Mouse (Mus musculus) limb, embryonic 15.5 days (tissue): ENCODE data around the gene Mark2. TPM values are rescaled to one million over a fixed set of nuclear protein-coding genes. Genes with fewer than 3 reads are reported as not detected.

Source experiments
- ATAC-seq: fragments of 200-750 bp; cut with Nextera tagmentation; 2 replicates; pipeline ENCODE4 v1.8.0; 2017; ENCODE audit warnings: low read depth, moderate TSS enrichment; ENCODE audit not compliant: insufficient number of reproducible peaks, low FRiP score, low TSS enrichment
- H3K27ac ChIP-seq: fragments of 300-500 bp; sonication (generic); 2 replicates; pipeline ENCODE4 v1.5.1; 2015; ENCODE audit warnings: moderate library complexity, mild to moderate bottlenecking, inconsistent platforms
- H3K27me3 ChIP-seq: fragments of 300-500 bp; sonication (generic); 2 replicates; pipeline ENCODE4 v1.6.1; 2015; ENCODE audit warnings: inconsistent platforms
- H3K36me3 ChIP-seq: fragments of 300-500 bp; sonication (generic); 2 replicates; pipeline ENCODE4 v1.6.1; 2015; ENCODE audit warnings: inconsistent platforms
- H3K4me1 ChIP-seq: fragments of 300-500 bp; sonication (generic); 2 replicates; pipeline ENCODE4 v1.6.1; 2015; ENCODE audit warnings: inconsistent platforms
- H3K4me2 ChIP-seq: fragments of 300-500 bp; sonication (generic); 2 replicates; pipeline ENCODE4 v1.6.1; 2015; ENCODE audit warnings: mild to moderate bottlenecking, inconsistent platforms
- H3K4me3 ChIP-seq: fragments of 300-500 bp; sonication (generic); 2 replicates; pipeline ENCODE4 v1.5.1; 2015; ENCODE audit warnings: mild to moderate bottlenecking, inconsistent platforms
- H3K9ac ChIP-seq: fragments of 300-500 bp; sonication (generic); 2 replicates; pipeline ENCODE4 v1.6.1; 2015; ENCODE audit warnings: inconsistent platforms
- H3K9me3 ChIP-seq: fragments of 300-500 bp; sonication (generic); 2 replicates; pipeline ENCODE4 v1.6.1; 2016; ENCODE audit warnings: inconsistent platforms
- WGBS: fragments of 180-500 bp; shearing (Covaris S2); methylation state at CpG from one replicate; pipeline ENCODE4 v1.1.7; 2015; 5-methylcytosine and 5-hydroxymethylcytosine counted together
- polyA plus RNA-seq: library from polyadenylated mRNA; unstranded; fragments of >200 nt; fragmentation: Nextera tagmentation; extraction: Ambion mirVana; gene quantifications from 2 replicates; pipeline ENCODE4 v1.2.1, GENCODE M21; 2015

Gene Mark2
- polyA plus RNA-seq, 1 experiment from 2014 or later: 46.4 TPM

GRCm38 (mm10) chr19:7261476-7261875 lies 80.2 kb downstream of the Mark2 start:
- H3K4me2 ChIP-seq: no peak overlapping the region
- H3K27ac ChIP-seq: no peak overlapping the region
- peaks cover 26% of the 10 kb centered on the region for H3K4me1 ChIP-seq
- ATAC-seq: no peak
- H3K4me3 ChIP-seq: no peak overlapping the region
- no peak overlapping the region for H3K9ac ChIP-seq
- H3K27me3 ChIP-seq: no peaks in the 10 kb centered on the region
- WGBS: 94% methylated on average over 1 of the region's 1 CpGs
- H3K36me3 ChIP-seq: no peaks in the 10 kb centered on the region
- H3K9me3 ChIP-seq: no peaks in the 10 kb centered on the region

GRCm38 (mm10) chr19:7257881-7258280 lies 83.8 kb downstream of the Mark2 start:
- no peak overlapping the region for H3K4me3 ChIP-seq
- H3K9ac ChIP-seq: no peak overlapping the region
- H3K4me1 ChIP-seq: no peaks in the 10 kb centered on the region
- ATAC-seq: no peak
- no peak overlapping the region for H3K27ac ChIP-seq
- H3K27me3 ChIP-seq: no peaks in the 10 kb centered on the region
- WGBS: 66% methylated on average over 5 of the region's 5 CpGs
- H3K36me3 ChIP-seq: no peaks in the 10 kb centered on the region
- H3K4me2 ChIP-seq: no peak overlapping the region
- H3K9me3 ChIP-seq: no peaks in the 10 kb centered on the region

GRCm38 (mm10) chr19:7246021-7246420 lies 95.6 kb downstream of the Mark2 start:
- no peak for ATAC-seq
- H3K4me3 ChIP-seq: no peak overlapping the region
- H3K27me3 ChIP-seq: no peaks in the 10 kb centered on the region
- H3K36me3 ChIP-seq: no peaks in the 10 kb centered on the region
- no peak overlapping the region for H3K4me2 ChIP-seq
- 60% methylated on average over 3 of the region's 3 CpGs for WGBS
- H3K9ac ChIP-seq: no peak overlapping the region
- H3K9me3 ChIP-seq: no peaks in the 10 kb centered on the region
- no peak overlapping the region for H3K27ac ChIP-seq
- H3K4me1 ChIP-seq: peaks cover 4% of the 10 kb centered on the region; the same call in 1 of the 2 replicates

- peak within 1 kb of the TSS; percentile 81 for H3K9ac ChIP-seq
These were observed 100.6 kb downstream of the Mark2 start, which contains the start of gene Naa40 for GRCm38 (mm10) chr19:7240782-7241690. TSS of gene Naa40 (minus strand) at chr19:7241183.

GRCm38 (mm10) chr19:7240291-7240690 lies 101.4 kb downstream of the Mark2 start:
- no peaks in the 10 kb centered on the region for H3K9me3 ChIP-seq
- ATAC-seq: no peak
- H3K4me3 ChIP-seq: peak overlapping the region; percentile 84
- 3% methylated on average over 13 of the region's 13 CpGs for WGBS
- peak overlapping the region; percentile 81 for H3K27ac ChIP-seq
- H3K36me3 ChIP-seq: 0 out of 2 replicates have a peak, but pooled peaks cover 14% of the 10 kb centered on the region
- H3K4me1 ChIP-seq: peaks cover 21% of the 10 kb centered on the region
- H3K27me3 ChIP-seq: no peaks in the 10 kb centered on the region
- peak overlapping the region; percentile 92 for H3K4me2 ChIP-seq
- H3K9ac ChIP-seq: peak overlapping the region; percentile 81

More at GRCm38 (mm10) chr19:7240782-7241690, 100.6 kb downstream of the Mark2 start, which contains the start of gene Naa40:
- Histone ChIP-seq H3K4me1 (peaks cover 18% of the 10 kb centered on the region), H3K27me3 (no peaks in the 10 kb centered on the region), H3K4me2 (peak within 1 kb of the TSS; percentile 92), H3K9me3 (no peaks in the 10 kb centered on the region), H3K4me3 (peak within 1 kb of the TSS; percentile 84), H3K27ac (peak within 1 kb of the TSS; percentile 81), H3K36me3 (0 out of 2 replicates have a peak, but pooled peaks cover 14% of the 10 kb centered on the region)
- WGBS: under 1% methylated on average over 80 of the region's 80 CpGs
- peak; percentile 92 for ATAC-seq

GRCm38 (mm10) chr19:7239574-7239973 lies 102.1 kb downstream of the Mark2 start:
- H3K9ac ChIP-seq: peak overlapping the region; percentile 81; the same call in 1 of the 2 replicates
- peak overlapping the region; percentile 92 for H3K4me2 ChIP-seq
- 88% methylated on average over 3 of the region's 3 CpGs for WGBS
- H3K9me3 ChIP-seq: no peaks in the 10 kb centered on the region
- H3K36me3 ChIP-seq: peaks cover 16% of the 10 kb centered on the region; the same call in 1 of the 2 replicates
- H3K27me3 ChIP-seq: no peaks in the 10 kb centered on the region
- ATAC-seq: no peak
- peak overlapping the region; percentile 84; the same call in 1 of the 2 replicates for H3K4me3 ChIP-seq
- H3K27ac ChIP-seq: no peak overlapping the region
- H3K4me1 ChIP-seq: peaks cover 22% of the 10 kb centered on the region

- Histone ChIP-seq H3K36me3 (peaks cover 36% of the 10 kb centered on the region), H3K4me1 (peaks cover 22% of the 10 kb centered on the region), H3K9me3 (no peaks in the 10 kb centered on the region), H3K4me3 (no peak overlapping the region), H3K27ac (no peak overlapping the region), H3K9ac (no peak overlapping the region), H3K4me2 (no peak overlapping the region), H3K27me3 (no peaks in the 10 kb centered on the region)
- no peak for ATAC-seq
- WGBS: 82% methylated on average over 4 of the region's 4 CpGs
These were observed 104.9 kb downstream of the Mark2 start for GRCm38 (mm10) chr19:7236742-7237141.

GRCm38 (mm10) chr19:7236011-7236410 lies 105.6 kb downstream of the Mark2 start:
- Histone ChIP-seq H3K9ac (no peak overlapping the region), H3K36me3 (peaks cover 43% of the 10 kb centered on the region)
- no peak for ATAC-seq

GRCm38 (mm10) chr19:7235461-7235860 lies 106.2 kb downstream of the Mark2 start:
- Histone ChIP-seq H3K4me3 (no peak overlapping the region), H3K9ac (no peak overlapping the region), H3K27ac (no peak overlapping the region), H3K4me1 (peaks cover 18% of the 10 kb centered on the region), H3K27me3 (no peaks in the 10 kb centered on the region), H3K36me3 (peaks cover 48% of the 10 kb centered on the region), H3K9me3 (no peaks in the 10 kb centered on the region), H3K4me2 (no peak overlapping the region)
- ATAC-seq: no peak
- 89% methylated on average over 9 of the region's 9 CpGs for WGBS

More at GRCm38 (mm10) chr19:7236011-7236410, 105.6 kb downstream of the Mark2 start:
- Histone ChIP-seq H3K9me3 (no peaks in the 10 kb centered on the region), H3K27ac (no peak overlapping the region), H3K4me2 (no peak overlapping the region), H3K4me3 (no peak overlapping the region), H3K27me3 (no peaks in the 10 kb centered on the region), H3K4me1 (peaks cover 18% of the 10 kb centered on the region)
- 79% methylated on average over 2 of the region's 2 CpGs for WGBS

- Histone ChIP-seq H3K4me1 (peaks cover 10% of the 10 kb centered on the region), H3K4me2 (no peak overlapping the region), H3K4me3 (no peak overlapping the region), H3K36me3 (peaks cover 56% of the 10 kb centered on the region), H3K27ac (no peak overlapping the region), H3K9me3 (no peaks in the 10 kb centered on the region), H3K9ac (no peak overlapping the region), H3K27me3 (no peaks in the 10 kb centered on the region)
- ATAC-seq: peak; percentile 59; the same call in 1 of the 2 replicates
- 54% methylated on average over 8 of the region's 8 CpGs for WGBS
These were observed 107.0 kb downstream of the Mark2 start for GRCm38 (mm10) chr19:7234537-7235221.

- Histone ChIP-seq H3K27me3 (no peaks in the 10 kb centered on the region), H3K4me2 (no peak overlapping the region), H3K4me3 (no peak overlapping the region), H3K9me3 (no peaks in the 10 kb centered on the region), H3K9ac (no peak overlapping the region), H3K4me1 (no peaks in the 10 kb centered on the region), H3K27ac (no peak overlapping the region), H3K36me3 (peaks cover 61% of the 10 kb centered on the region)
- WGBS: 72% methylated on average over 6 of the region's 6 CpGs
- no peak for ATAC-seq
These were observed 115.1 kb downstream of the Mark2 start for GRCm38 (mm10) chr19:7226511-7226914.
